Mouse (Mus musculus): Measurements from ENCODE around the gene Lpcat4.

Lpcat4 gene

DNA sequence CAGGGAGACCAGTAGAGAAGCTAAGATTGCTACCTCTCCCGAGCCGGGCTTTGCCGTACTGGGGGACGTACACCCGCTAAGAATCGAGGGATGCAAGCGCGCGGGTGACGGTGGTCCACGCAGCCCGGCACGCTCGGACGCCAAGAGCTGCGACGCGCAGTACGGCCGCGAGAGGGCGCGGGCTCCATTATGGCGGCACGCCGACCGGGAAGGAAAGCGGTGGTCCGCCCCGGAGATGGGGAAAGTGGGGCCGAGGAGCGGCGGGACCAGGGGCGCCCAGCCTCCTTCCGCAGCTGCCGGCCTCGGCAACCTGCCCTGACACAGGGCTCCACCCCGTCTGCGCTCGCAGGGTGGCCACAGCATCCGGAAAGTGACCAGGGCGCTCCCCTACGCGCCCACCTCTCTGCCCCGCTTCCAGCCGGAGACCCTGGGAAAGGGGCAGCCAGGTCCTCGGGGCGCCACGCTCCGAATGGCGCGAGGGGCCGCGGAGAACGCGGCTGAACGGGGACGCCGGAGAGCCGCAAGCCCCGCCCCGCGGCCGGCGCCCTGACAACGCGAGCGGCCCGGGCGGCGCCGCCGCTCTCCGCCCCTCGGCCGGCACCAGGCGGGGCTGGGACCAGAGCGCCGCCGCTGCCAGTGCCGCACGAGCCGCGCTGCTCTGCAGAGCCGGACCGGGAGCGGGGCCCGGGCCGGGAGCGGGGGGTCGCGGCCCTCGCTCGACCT is at the start of gene Lpcat4:
Gene Lpcat4, plus strand, starts transcription at position 257 of the 723 bp plus-strand sequence.
- peak; percentile 88 to 95 for DNase-seq

GRCm38 (mm10) chr2:112196859-112197258 is 42.4 kb upstream of the Lpcat4 start:
- DNase-seq, result peak; percentile 47 to 58

- DNase-seq, result no peak
Measured at GRCm38 (mm10) chr2:112203056-112203455, 36.2 kb upstream of the Lpcat4 start.

GRCm38 (mm10) chr2:112210142-112210541 is 29.1 kb upstream of the Lpcat4 start:
- peak; percentile 26 to 32 for DNase-seq

DNA sequence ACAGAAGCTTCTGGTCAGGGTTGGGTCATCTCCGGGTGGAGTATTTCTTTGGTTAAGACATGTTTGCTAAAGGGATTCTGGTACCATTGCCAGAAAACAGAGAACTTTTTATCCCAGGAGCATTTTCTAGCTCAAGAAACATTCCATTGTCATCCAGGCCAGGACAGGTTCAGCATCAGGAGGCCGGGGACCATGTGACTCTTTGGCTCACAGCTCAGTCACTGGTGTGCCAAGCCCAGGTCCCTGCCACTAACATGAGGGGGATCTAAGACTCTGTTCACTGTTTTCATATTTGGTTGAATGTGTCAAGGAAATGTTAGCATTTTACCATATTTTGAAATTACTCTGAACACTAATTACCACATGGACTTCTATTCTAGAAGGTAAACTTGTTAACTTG is 28.6 kb upstream of the Lpcat4 start:
- DNase-seq, result no peak

- peak in 1 of 2 experiments; percentile 9 for DNase-seq
Measured at GRCm38 (mm10) chr2:112215977-112216376, 23.3 kb upstream of the Lpcat4 start.

DNA sequence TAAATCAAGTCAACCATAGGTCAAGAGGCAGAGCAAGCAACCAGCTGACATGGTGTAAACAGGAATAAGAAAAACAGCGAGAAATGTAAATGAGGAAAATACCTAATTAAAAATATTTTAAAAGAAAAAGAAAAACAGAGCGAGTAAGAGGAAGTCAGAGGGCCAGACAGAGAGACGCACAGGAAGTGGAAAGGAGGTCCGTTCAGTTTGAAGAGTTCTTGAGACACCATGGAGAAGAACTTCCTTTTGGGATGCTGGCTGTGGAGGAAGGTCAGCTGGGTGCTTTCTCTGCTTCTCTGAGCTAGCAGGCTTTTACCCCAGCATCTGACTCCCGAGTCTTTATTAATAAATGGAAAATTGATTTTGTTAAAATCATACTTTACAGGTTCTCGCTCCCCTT is 21.7 kb upstream of the Lpcat4 start:
- no peak for DNase-seq

GRCm38 (mm10) chr2:112220880-112221279 is 18.4 kb upstream of the Lpcat4 start:
- DNase-seq, result no peak

- no peak for DNase-seq
Measured at GRCm38 (mm10) chr2:112222607-112223006, 16.7 kb upstream of the Lpcat4 start.

GRCm38 (mm10) chr2:112224356-112224755 is 14.9 kb upstream of the Lpcat4 start:
- no peak for DNase-seq

GRCm38 (mm10) chr2:112232623-112233022 is 6.6 kb upstream of the Lpcat4 start:
- DNase-seq, result no peak

- no peak for DNase-seq
Measured at GRCm38 (mm10) chr2:112236620-112237019, 2.6 kb upstream of the Lpcat4 start.

DNA sequence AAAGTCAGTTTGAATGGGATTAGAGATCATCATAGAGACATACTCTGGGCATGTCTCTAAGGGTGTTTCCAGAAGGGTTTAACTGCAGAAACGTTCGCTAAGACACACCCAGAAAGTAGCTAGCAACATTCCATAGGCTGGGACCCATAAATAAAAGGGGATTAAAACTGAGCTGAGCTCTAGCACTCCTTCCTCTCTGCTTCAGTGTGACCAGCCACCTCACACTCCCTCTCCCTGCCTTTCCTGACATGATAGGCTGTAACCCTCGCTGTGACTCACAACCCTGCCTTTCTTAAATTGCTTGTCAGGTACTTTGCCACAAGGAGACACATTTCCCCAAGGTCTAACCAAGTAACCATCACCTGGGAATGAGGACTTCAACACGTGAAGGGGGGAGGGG is 1.3 kb upstream of the Lpcat4 start:
- DNase-seq, result no peak

GRCm38 (mm10) chr2:112239935-112240721 is 860 bp downstream of the Lpcat4 start:
- peak; percentile 51 to 60 for DNase-seq

- no peak for DNase-seq
Measured at GRCm38 (mm10) chr2:112241787-112242186, 2.5 kb downstream of the Lpcat4 start.

DNA sequence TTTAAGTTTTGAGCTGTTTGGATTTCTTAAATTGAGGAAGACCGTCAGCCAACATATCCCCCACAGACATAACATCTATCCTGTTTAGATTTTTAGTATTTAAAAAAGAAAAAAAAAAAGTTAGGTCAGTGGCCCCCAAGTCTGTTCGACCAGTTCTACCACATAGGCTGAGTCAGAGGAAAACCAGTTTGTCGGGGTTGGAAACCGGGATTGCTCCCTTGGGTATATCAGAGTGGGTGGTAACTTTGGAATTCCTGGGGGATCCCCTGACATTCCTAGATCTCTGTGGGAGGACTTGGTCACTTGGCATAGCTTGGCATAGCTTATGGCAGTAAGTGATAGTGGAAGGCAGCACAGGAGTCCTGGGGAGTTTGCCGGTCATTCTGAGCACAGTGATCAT is 6.0 kb downstream of the Lpcat4 start:
- no peak for DNase-seq

- no peak for DNase-seq
Measured at GRCm38 (mm10) chr2:112246193-112246592, 6.9 kb downstream of the Lpcat4 start.

GRCm38 (mm10) chr2:112247323-112247722 is 8.1 kb downstream of the Lpcat4 start:
- DNase-seq, result no peak

DNA sequence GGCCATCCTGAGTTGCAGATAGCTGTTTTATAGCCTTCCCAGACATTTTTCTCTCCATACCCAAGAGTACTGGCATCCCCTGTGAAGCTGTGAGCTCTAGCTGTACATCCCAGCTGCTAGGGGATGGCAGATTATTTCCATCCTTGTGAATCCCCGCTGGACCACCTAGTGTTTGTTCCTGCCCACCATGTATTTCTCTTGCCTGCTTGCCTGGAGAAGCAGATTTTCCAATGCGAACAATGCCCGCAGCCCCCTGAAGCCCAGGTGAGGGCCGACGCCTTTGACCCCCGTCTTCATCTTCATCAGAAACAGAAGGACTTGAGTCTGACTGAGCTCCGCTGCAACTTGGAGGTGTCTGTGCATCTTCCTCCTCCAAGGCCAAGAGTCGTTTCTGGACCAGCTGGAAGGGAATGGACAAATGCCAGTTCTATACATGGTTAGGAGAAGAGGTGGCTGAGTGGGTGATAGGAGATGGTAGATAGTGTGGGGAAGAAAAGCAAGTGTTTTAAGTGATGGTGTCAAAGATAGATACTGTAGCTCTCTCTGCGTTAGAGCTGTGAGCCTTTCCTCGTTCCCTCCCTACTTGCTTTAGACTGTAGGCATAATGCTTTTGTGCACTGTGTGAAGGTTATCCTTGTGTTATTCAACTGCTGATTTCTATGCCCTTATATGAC is 10.6 kb downstream of the Lpcat4 start:
- DNase-seq, result no peak

DNA sequence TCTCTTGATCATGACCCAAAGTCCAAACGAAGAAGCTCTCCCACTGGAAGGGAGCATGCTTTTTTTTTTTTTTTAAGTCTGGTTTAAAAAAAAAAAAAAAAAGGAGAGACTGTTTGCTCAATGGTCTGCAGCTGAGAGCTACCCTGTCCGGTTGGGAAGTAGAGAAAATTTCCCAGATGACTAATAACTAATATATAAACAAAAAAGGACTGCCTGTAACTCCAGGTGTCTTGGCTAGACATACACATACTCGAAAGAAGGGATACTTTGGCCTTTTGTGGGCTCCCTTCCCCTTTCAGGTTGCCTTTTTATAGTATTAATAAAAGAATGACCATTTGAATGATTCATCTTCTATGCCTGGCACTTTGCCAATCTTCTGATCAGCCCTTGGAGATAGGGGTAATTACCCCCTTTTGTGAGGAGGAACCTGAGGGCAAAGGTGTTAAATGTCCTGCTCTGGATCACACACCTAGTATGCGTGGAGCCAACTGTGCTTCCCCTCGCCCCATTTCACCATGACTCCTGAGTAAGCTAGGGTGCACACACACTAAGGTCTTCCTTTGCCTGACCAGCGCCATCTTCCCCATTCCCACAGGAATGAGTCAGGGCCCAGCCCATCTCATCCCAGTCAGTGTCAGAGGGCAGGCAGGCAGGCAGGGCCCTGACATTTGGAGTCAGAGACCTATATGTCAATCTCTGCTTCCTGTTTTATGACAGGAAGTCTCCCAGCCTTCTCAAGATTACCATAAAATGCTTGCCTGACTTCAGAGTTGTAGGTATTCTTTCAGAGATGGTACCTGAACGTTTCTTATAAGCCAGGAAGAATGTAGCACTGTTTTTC is 15.6 kb downstream of the Lpcat4 start:
- no peak for DNase-seq

DNA sequence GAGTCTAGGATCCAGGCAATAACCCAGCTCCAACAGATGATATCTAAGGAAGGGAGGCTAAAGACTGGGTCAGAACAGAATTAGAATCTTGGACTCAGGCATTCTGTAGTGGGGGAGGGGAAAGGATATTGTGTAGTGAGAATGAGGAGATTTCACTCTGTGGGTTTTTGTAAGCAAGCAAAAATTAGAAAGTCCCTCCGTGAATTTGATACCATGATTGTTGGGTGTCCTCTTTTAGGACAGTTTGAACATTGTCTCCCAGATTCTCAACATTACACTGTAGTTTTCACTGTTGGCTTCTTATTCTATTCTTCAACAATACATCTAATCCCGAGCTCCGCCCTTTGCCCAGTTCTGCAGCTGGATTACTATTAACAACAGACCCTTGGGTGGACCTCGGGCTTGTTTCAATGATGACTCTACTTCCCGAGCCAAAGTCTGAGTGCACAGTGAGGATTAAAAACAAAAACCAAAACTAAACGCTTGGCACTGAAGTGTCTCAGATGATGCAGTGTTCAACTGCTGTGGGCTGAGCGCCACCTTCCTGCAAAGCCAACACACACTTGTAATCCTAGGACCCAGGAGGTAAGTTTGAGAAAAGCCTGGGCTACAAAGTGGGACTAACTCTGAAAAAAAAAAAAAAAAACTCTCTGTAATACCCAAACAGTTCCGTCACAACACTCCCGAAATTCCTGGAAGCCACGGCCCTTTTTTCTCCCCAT is 20.1 kb downstream of the Lpcat4 start, which contains the start of gene Nutm1:
Gene Nutm1, minus strand, starts transcription at position 51 of the 722 bp plus-strand sequence.
- DNase-seq, result no peak
